Mouse (Mus musculus): Measurements from ENCODE around the gene Sftpd. TPM values are rescaled to one million over a fixed set of nuclear protein-coding genes. Genes with fewer than 3 reads are reported as not detected.

The Sftpd gene
- total RNA-seq (2015; ENCODE audit: low replicate concordance) (not detected in 2 replicates), total RNA-seq (2017; ENCODE audit: low replicate concordance) (not detected in 2 replicates)

DNA sequence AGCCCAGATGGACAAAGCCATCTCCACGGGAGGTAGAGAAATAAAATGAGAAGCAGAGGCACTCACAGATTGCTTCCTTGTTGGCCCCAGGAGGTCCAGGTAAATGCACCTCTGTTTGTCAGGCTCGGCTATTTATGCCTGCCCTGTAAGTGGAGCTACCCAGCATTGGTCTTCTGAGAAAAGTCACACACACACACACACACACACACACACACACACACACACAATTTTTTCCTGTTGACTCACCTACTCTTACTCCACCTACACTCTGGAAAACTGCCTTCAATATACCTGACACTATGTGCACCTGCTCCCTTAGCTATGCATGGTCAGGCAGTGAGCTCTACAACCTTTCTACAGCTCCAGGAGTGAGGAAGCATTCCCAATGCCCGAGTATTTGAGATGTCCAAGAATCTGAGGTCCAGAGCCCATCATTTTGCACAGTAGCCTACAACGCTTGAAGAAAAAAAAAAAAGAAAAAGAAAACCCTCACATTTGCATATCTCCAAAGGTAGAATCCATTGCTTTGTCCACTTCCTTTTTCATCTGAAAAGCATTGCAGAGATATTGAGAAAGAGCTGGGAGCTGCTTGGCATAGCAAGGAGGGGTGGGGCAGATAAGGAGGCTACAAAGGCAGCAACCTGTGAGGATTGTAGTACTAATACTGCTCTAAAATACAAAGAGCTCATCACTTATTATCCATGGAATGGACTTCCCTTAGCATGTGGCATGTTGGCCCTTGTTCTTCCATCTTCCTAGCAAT lies at the start of gene Sftpd:
Sftpd (minus strand) TSS at position 91 of the 763 bp plus-strand sequence.
- ATAC-seq (replicated peaks; ENCODE audit: low FRiP score, poor library complexity, severe bottlenecking) = no peak

- no peak for ATAC-seq (replicated peaks; ENCODE audit: low FRiP score, poor library complexity, severe bottlenecking)
These were observed 13.2 kb upstream of the Sftpd start for GRCm38 (mm10) chr14:41198037-41198730.

DNA sequence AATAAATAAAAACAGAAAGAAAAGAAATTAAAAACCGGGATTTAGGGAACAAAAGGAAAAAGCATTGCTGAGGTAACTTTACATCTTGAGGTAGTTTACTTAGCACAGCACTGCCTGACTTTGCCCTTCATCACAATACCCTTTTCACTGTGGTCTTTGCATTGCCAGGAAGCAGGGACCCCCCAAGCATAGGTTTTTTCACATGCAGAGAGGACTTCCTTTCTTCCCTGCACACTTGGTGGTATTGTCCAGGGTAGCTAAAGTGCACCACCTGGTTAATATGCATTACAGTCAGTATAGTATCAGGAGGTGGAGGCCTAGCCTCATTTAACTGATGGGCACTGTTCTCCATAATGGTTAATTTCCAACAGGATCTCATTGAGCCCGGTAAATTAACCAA lies 4.5 kb upstream of the Sftpd start:
- ATAC-seq (replicated peaks; ENCODE audit: low FRiP score, poor library complexity, severe bottlenecking) = no peak

GRCm38 (mm10) chr14:41174802-41175201 lies 10.1 kb downstream of the Sftpd start:
- no peak for ATAC-seq (replicated peaks; ENCODE audit: low FRiP score, poor library complexity, severe bottlenecking)

DNA sequence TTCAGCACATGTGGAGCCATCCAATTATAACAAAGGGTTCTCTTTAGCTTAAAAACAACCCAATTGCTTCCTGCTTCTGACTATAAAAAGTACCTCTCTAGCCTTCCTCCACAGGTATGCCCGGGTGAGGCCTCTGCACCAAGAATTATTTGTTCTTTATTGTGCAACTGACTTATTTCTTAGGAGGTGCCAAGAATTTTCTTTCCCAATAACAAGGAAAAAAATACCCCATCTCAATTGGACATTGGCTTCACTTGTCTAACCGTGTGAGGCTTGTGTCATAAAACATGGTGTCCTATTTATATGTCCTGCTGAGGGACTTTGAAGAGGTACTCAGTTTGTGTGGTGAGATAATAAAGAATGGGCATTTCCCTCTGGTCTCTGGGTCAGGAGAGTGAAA lies 14.4 kb downstream of the Sftpd start:
- no peak for ATAC-seq (replicated peaks; ENCODE audit: low FRiP score, poor library complexity, severe bottlenecking)

DNA sequence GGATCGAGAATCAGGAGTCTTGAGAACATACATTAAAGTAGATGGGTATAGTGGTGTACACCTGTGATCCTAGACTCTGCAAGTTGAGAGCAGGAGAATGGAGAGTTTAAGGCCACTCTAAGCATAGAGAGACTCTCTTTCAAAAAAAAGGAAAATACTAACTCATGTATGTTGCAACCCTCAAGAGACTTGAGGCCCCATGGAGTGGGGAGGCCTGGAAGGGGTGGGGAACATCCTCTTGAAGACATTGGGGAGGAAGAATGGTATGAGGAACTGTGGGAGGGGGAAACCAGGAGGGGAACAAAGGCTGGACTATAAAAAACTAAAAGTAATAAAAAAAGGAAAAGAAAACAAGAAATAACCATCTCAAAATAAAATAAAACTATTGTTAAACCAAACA lies 16.4 kb downstream of the Sftpd start:
- no peak for ATAC-seq (replicated peaks; ENCODE audit: low FRiP score, poor library complexity, severe bottlenecking)

GRCm38 (mm10) chr14:41167278-41167677 lies 17.7 kb downstream of the Sftpd start:
- ATAC-seq (replicated peaks; ENCODE audit: low FRiP score, poor library complexity, severe bottlenecking) = no peak

DNA sequence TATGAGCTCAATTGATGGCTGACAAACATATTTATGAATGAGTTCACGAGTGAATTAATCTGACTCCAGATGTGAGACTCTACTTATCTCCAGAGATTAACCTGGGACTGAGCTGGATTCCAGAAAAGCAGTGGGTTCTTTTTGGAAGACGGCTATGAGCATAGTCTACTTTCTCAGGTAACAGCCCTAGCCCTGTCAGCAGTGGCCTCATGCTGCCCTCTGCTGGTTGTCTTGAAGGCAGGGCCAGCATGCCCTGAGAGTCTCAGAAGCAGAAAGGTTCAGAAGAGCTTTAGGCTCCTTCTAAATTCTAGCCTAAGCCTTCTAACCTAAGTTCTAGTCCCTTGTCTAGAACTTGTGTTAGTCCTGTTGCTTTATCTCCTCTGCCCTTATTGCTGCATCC lies 22.3 kb downstream of the Sftpd start:
- ATAC-seq (replicated peaks; ENCODE audit: low FRiP score, poor library complexity, severe bottlenecking) = no peak

DNA sequence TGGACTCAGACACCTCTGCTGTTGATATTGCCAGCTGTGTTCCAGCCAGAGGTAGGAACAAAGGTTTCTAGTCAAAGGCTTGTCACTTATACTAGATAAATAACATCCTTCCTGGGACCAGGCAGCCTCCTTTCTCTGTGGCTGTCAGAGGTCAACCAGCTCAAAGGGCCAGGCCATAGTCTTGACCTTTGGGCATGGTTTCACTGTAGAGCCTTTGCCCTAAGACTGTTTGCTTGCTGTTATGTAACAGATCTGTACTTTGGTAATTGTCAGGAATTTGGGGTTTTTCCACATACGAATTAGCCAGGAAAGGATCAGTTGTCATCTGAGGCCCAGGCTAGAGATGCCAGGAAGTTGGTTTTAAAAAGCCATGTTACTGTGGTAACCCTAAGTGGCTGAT lies 24.2 kb downstream of the Sftpd start:
- no peak for ATAC-seq (replicated peaks; ENCODE audit: low FRiP score, poor library complexity, severe bottlenecking)

DNA sequence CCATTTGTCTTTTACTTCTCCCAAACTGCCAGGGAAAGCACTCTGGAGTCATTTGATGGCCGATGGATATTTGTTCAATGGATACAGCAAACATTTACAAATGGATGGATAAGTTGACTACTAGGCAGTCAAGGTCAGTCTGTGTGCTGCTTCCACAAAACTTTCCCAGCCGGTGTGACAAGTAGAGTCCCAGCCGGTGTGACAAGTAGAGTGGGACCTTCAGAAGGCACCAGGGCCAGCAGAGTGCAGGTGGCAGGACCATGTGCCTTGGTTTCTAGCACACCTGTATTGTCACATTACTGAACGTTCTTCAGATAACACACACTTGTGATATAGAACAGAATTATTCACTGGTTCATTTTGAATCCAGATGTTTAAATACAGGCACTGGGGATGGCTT lies 24.9 kb downstream of the Sftpd start:
- ATAC-seq (replicated peaks; ENCODE audit: low FRiP score, poor library complexity, severe bottlenecking) = no peak

- ATAC-seq (replicated peaks; ENCODE audit: low FRiP score, poor library complexity, severe bottlenecking) = no peak
These were observed 33.6 kb downstream of the Sftpd start, which contains the start of gene Mbl1 for GRCm38 (mm10) chr14:41151220-41151898. Mbl1 (plus strand) TSS chr14:41151458.

DNA sequence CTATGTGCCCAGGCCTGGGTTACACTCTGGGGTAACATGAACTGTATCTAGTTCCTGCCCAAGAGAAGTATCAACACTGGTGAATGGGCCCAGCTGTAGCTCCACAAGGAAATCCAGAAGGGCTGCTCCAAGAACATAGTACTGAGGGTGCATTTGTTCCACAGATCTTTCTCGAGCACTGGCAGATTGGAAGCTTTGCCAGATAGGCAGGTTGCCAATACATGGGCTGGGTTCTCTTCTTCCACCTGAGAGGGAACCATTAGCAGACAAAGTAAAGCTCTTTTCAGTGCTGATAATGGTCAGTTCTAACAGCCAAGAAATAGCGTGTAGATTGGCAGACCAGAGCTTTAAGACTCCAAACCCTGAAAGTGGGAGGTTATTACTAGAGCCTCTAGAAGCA lies 37.6 kb downstream of the Sftpd start:
- ATAC-seq (replicated peaks; ENCODE audit: low FRiP score, poor library complexity, severe bottlenecking) = no peak

- no peak for ATAC-seq (replicated peaks; ENCODE audit: low FRiP score, poor library complexity, severe bottlenecking)
These were observed 38.0 kb downstream of the Sftpd start for GRCm38 (mm10) chr14:41146922-41147321.

DNA sequence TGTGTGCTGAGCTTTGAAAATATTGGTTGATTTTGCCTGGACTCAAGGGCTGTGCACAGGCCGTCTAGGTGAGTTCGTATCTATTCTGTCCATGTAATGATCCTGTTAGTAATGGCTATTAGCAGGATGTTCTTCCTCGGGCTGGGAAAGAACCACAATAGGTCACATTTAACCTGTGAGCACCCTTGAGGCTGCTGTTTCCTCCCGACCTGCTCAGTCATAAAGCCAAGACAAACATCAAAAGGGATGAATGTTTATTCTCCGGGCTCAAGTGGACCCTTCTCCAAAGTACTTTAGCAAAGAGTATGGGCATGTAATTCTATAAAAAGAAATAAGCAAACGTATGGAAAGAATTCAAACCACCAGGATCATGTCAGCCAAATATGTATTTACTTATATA lies 38.9 kb downstream of the Sftpd start:
- no peak for ATAC-seq (replicated peaks; ENCODE audit: low FRiP score, poor library complexity, severe bottlenecking)

GRCm38 (mm10) chr14:41140686-41141085 lies 44.3 kb downstream of the Sftpd start:
- ATAC-seq (replicated peaks; ENCODE audit: low FRiP score, poor library complexity, severe bottlenecking) = no peak

- ATAC-seq (replicated peaks; ENCODE audit: low FRiP score, poor library complexity, severe bottlenecking) = no peak
These were observed 47.9 kb downstream of the Sftpd start for GRCm38 (mm10) chr14:41137006-41137405.

DNA sequence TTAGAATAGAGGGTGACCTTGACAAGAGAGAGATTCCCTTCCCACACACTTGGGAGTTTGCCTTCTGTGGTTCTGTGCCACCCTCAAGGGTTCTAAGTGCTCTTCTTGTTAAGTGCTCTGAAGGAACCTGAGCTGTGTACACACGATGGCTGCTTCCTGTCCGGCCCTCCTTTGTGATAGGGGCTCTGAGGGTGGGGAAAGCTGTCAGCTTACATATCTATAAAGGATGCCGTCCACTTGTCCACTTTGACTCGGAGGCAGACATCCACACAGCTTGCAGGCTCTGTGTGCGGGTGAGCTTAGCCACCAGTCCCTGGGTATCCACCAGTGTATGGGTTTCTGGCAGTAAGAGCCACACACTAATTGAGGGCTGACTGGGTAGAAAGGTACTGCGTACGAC lies 53.4 kb downstream of the Sftpd start, which contains the start of gene Sftpa1:
Sftpa1 (plus strand) TSS at position 243 of the 400 bp plus-strand sequence.
- no peak for ATAC-seq (replicated peaks; ENCODE audit: low FRiP score, poor library complexity, severe bottlenecking)

DNA sequence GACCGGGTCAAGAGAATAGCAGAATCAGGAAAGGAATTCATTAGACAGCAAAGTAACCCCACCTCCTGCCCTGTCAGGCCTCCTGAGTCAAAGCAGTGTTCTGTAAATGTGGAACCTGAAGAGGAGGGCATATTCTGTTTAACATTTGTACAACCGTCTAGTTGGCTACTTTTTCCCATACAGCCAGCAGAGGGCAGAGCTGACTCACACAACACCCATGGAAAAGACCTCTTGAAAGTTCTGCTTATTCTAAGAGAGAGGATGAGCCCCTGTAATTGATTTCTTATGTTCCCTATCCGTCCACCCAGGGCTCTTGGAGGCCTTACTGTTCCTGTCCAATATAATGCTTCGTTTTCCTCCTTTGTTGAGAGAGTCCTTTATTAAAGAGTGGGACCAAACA lies 57.0 kb downstream of the Sftpd start:
- no peak for ATAC-seq (replicated peaks; ENCODE audit: low FRiP score, poor library complexity, severe bottlenecking)

DNA sequence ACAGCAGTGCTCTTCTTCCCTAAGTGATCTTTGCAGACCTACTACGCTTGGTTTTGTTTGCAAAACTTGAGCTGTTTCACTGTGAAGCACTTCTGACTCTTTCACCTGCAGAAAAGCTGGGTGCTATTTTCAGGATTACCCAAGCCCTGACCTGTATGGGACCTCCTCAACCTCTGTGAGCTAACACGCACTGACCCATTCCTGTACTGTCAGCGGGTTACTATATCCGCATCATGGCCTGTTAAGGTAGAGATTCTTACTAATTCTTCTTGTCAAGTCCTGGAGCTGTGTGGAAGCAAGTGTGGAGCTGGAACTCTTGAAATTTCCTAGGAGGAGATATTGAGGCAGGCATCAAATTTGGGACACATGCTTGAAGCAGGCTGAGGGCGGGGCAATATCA lies 60.3 kb downstream of the Sftpd start:
- ATAC-seq (replicated peaks; ENCODE audit: low FRiP score, poor library complexity, severe bottlenecking) = no peak
